Mouse (Mus musculus) left cerebral cortex, adult 18-20 months (tissue): ENCODE results near the gene Tnfrsf19. TPM values are rescaled to one million over a fixed set of nuclear protein-coding genes. Genes with fewer than 3 reads are reported as not detected.
A peak's percentile ranks its signal among the peaks of the same experiment; 100 is the strongest.

ENCODE experiments used
- DNase-seq, 2 experiments: peaks; one replicate each; pipeline ENCODE4 v3.0.0; 2021 to 2022; ENCODE audit warnings: low spot score in 2 of 2, mixed read lengths in 1 of 2
- long read RNA-seq, 2 experiments: library from polyadenylated mRNA; stranded (forward); transcript quantifications; one replicate each; pipeline ENCODE4 v2.0.0; 2021
- total RNA-seq, 2 experiments: library from RNA; stranded (reverse); gene quantifications; 2 replicates each; pipeline ENCODE4 v1.2.3; 2021

The Tnfrsf19 gene
- 10 to 100 TPM; 56.7 to 58.1 TPM for total RNA-seq
- long read RNA-seq, experiment 1, full-length matches to known transcripts = 54 of 58 reads
- long read RNA-seq, experiment 1, partial matches to known transcripts = 2 of 58 reads
- long read RNA-seq, experiment 1, other reads (novel, unspliced or antisense) = 2 of 58 reads
- long read RNA-seq, experiment 2, full-length matches to known transcripts = 34 of 40 reads
- long read RNA-seq, experiment 2, partial matches to known transcripts = 4 of 40 reads
- long read RNA-seq, experiment 2, other reads (novel, unspliced or antisense) = 2 of 40 reads

- peak; percentile 77 to 79 for DNase-seq
These were observed at the start of gene Tnfrsf19 for GRCm38 (mm10) chr14:61046091-61046681. Tnfrsf19 (minus strand) TSS chr14:61046490.

- DNase-seq = peak; percentile 36 to 50
These were observed 45.8 kb upstream of the Tnfrsf19 start for GRCm38 (mm10) chr14:61092073-61092472.

- peak; percentile 22 to 29 for DNase-seq
These were observed 44.7 kb upstream of the Tnfrsf19 start for GRCm38 (mm10) chr14:61090955-61091354.

GRCm38 (mm10) chr14:61088187-61088586, 41.9 kb upstream of the Tnfrsf19 start:
- DNase-seq = no peak

GRCm38 (mm10) chr14:61085325-61085724, 39.0 kb upstream of the Tnfrsf19 start:
- peak; percentile 49 to 62 for DNase-seq

GRCm38 (mm10) chr14:61069555-61069954, 23.3 kb upstream of the Tnfrsf19 start:
- DNase-seq = no peak

GRCm38 (mm10) chr14:61061729-61062128, 15.4 kb upstream of the Tnfrsf19 start:
- no peak for DNase-seq

- DNase-seq = no peak
These were observed 13.1 kb upstream of the Tnfrsf19 start for GRCm38 (mm10) chr14:61059316-61059945.

- DNase-seq = no peak
These were observed 10.7 kb upstream of the Tnfrsf19 start for GRCm38 (mm10) chr14:61056962-61057361.

- no peak for DNase-seq
These were observed 10.2 kb upstream of the Tnfrsf19 start for GRCm38 (mm10) chr14:61056445-61056844.

- no peak for DNase-seq
These were observed 9.6 kb upstream of the Tnfrsf19 start for GRCm38 (mm10) chr14:61055864-61056263.

GRCm38 (mm10) chr14:61052163-61052562, 5.9 kb upstream of the Tnfrsf19 start:
- DNase-seq = no peak

GRCm38 (mm10) chr14:61045446-61046090, 722 bp downstream of the Tnfrsf19 start:
- no peak for DNase-seq

GRCm38 (mm10) chr14:61044316-61044715, 2.0 kb downstream of the Tnfrsf19 start:
- DNase-seq = no peak

- no peak for DNase-seq
These were observed 2.6 kb downstream of the Tnfrsf19 start for GRCm38 (mm10) chr14:61043511-61044310.

GRCm38 (mm10) chr14:61042291-61042690, 4.0 kb downstream of the Tnfrsf19 start:
- no peak for DNase-seq

GRCm38 (mm10) chr14:61040236-61040635, 6.1 kb downstream of the Tnfrsf19 start:
- DNase-seq = no peak

- no peak for DNase-seq
These were observed 8.2 kb downstream of the Tnfrsf19 start for GRCm38 (mm10) chr14:61038082-61038472.

GRCm38 (mm10) chr14:61037321-61038081, 8.8 kb downstream of the Tnfrsf19 start:
- peak; percentile 76 to 83 for DNase-seq

- DNase-seq = no peak
These were observed 15.9 kb downstream of the Tnfrsf19 start for GRCm38 (mm10) chr14:61030366-61030765.
